Mouse (Mus musculus): ENCODE results near the gene Lzts3. TPM values are rescaled to one million over a fixed set of nuclear protein-coding genes. Genes with fewer than 3 reads are reported as not detected.

The Lzts3 gene
- 10.5 and 11.1 TPM in 2 replicates for polyA plus RNA-seq (2015; fragmentation: Nextera tagmentation; extraction: Ambion mirVana)

DNA sequence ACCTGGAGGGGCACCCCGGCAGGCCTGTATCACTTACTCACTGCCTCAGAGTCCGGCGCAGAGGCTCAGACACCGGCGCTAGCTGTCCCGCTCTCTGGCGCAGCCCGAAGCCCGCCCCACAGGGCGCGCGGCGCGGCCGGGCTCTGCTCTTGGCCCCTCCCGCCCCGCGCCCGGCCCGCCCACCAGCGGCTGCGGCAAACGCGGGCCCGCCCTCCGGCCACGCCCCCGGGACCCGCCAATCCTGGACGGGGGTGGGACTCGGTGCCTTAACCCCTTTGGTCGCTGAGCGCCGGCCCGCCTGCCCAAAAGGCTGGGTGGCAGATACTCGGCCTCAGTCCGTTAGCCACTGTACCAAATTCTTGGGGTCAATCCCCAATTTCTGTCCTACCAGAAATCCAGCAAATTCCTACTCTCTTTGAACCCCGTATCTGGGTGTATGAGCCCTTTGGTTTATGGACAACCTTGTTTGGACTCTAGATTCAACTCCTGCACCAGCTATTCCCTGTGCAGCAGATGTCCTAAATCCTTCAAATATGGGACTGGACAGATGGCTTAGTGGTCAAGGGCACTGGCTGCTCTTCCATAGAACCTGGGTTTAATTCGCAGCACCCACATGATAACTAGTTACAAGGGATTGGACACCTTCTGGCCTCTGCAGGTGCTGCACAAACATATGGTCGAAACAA, at the start of gene Lzts3:
Gene Lzts3, minus strand, starts transcription at position 120 of the 686 bp plus-strand sequence.
- peak within 1 kb of the TSS; percentile 84 for H3K4me2 ChIP-seq
- peaks cover 7% of the 10 kb centered on the region for H3K36me3 ChIP-seq
- peak; percentile 96 for ATAC-seq (ENCODE audit: low FRiP score)
- H3K27me3 ChIP-seq = peaks cover 33% of the 10 kb centered on the region
- peak within 1 kb of the TSS; percentile 84 for H3K27ac ChIP-seq
- H3K4me1 ChIP-seq (replicated peaks) = peaks cover 20% of the 10 kb centered on the region
- H3K9me3 ChIP-seq = no peaks in the 10 kb centered on the region
- 5% methylated on average over 25 of the region's 40 CpGs for WGBS
- H3K4me3 ChIP-seq = peak within 1 kb of the TSS; percentile 71
- H3K9ac ChIP-seq = peak within 1 kb of the TSS; percentile 85

DNA sequence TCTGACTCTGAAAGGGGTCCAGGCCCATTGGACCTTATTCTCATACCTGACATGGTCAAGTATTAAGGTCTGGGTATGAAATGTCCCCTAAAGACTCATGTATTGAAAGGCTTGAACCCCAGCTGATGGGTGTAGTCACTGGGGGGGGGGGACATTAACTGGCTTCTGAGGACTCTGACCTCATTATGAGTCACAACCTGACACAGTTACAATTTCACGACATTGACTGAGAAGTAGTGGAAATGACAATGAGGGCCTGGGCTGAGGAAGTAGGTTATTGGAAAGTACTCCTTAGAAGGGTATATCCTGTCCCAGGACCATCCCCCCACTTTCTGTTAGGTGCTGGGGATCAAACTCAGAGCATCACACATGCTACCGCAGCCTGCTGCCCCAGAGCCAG, 46.4 kb upstream of the Lzts3 start:
- peaks cover 3% of the 10 kb centered on the region; the same call in 1 of the 2 replicates for H3K27me3 ChIP-seq
- no peak overlapping the region for H3K4me2 ChIP-seq
- no peak overlapping the region for H3K27ac ChIP-seq
- ATAC-seq (ENCODE audit: low FRiP score) = no peak
- no peaks in the 10 kb centered on the region for H3K4me1 ChIP-seq (replicated peaks)
- no peaks in the 10 kb centered on the region for H3K9me3 ChIP-seq
- H3K9ac ChIP-seq = no peak overlapping the region
- 89% methylated on average over 2 of the region's 2 CpGs for WGBS
- H3K36me3 ChIP-seq = peaks cover 39% of the 10 kb centered on the region
- H3K4me3 ChIP-seq = no peak overlapping the region

DNA sequence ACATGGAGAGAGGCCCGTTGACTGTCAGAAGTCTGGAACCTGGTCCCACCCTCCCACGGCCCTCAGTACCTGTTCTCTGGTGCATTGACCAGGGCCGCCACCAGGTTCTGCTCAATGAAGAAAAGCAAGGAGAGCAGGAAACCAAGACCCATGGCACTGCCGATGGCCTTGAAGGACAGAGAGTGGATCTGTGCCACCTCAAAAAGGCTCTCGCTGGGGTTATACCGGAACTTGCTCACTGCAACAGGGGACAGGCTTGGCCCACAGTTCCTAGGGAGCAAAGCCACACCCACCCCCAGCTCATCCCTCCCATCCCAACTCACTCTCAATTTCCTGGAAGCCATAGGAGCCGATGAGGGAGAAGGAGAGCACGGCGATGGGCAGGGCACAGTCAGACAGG, 42.8 kb upstream of the Lzts3 start:
- no peak overlapping the region for H3K4me2 ChIP-seq
- H3K27ac ChIP-seq = no peak overlapping the region
- H3K36me3 ChIP-seq = peaks cover 75% of the 10 kb centered on the region
- H3K9ac ChIP-seq = no peak overlapping the region
- no peak for ATAC-seq (ENCODE audit: low FRiP score)
- H3K9me3 ChIP-seq = no peaks in the 10 kb centered on the region
- no peaks in the 10 kb centered on the region for H3K27me3 ChIP-seq
- no peak overlapping the region for H3K4me3 ChIP-seq
- WGBS = 94% methylated on average over 9 of the region's 9 CpGs
- H3K4me1 ChIP-seq (replicated peaks) = no peaks in the 10 kb centered on the region

DNA sequence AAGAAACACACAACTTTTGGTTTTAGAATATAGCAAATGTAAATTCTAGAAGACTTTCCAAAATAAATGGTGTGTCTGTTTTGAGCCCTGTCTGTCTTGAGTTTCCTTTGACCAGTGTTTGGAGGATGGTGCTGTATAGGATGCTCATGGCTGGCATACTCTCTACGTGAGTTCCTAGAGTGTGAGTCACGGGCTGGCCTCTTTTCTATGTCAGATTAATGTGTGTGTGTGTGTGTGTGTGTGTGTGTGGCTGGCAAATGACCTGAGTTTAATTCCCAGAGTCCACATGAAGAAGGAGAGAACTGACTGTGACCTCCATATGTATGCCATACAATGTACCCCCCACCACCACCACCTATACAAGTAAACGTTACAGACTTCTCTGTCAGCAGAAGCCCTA, 38.9 kb upstream of the Lzts3 start:
- 82% methylated on average over 3 of the region's 3 CpGs for WGBS
- Histone ChIP-seq H3K36me3 (peaks cover 100% of the 10 kb centered on the region), H3K9ac (no peak overlapping the region), H3K4me2 (no peak overlapping the region), H3K9me3 (no peaks in the 10 kb centered on the region), H3K4me3 (no peak overlapping the region), H3K27ac (no peak overlapping the region), H3K27me3 (no peaks in the 10 kb centered on the region), H3K4me1 (replicated peaks) (no peaks in the 10 kb centered on the region)
- no peak for ATAC-seq (ENCODE audit: low FRiP score)

DNA sequence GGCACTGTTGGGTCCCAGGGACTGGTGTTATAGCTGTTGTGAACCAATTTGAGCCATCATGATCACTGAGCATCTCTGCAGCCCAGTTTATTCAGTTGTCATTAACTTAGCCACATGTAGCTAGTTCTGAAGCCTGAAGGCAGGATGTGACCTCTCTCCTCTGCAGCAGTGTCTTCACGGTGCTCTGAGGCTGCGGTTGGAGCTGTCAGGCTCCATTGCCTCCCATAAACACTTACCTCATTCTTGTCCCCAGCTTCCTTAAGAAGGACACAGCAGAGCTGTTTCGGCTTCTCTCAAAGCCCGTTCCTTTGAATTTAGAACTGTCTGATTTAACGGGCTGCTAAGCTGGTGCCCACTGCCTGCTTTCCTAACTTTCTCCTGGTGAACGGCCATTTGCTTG, 37.3 kb upstream of the Lzts3 start:
- 93% methylated on average over 6 of the region's 6 CpGs for WGBS
- H3K9me3 ChIP-seq = no peaks in the 10 kb centered on the region
- H3K27ac ChIP-seq = no peak overlapping the region
- H3K4me2 ChIP-seq = no peak overlapping the region
- no peak overlapping the region for H3K9ac ChIP-seq
- no peak overlapping the region for H3K4me3 ChIP-seq
- H3K4me1 ChIP-seq (replicated peaks) = no peaks in the 10 kb centered on the region
- H3K36me3 ChIP-seq = peaks cover 100% of the 10 kb centered on the region
- H3K27me3 ChIP-seq = no peaks in the 10 kb centered on the region
- ATAC-seq (ENCODE audit: low FRiP score) = no peak

DNA sequence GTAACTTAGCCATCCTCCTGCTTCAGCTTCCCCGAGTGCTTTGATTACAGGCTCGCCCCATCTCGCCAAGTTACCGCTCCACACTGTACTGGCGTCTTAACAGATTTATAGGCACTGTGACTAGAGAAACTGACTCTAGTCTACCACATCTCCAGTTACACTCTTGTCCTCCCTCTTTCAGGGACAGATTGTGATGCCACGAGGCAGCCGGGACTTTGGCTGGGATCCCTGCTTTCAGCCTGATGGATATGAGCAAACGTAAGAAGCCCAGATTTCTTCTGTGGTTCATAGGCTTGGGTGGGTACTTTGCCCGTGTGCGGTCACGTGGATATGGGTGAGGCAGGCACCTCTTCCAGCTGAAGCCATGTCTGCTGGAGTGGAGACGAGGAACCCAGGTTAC, 36.6 kb upstream of the Lzts3 start:
- Histone ChIP-seq H3K9me3 (no peaks in the 10 kb centered on the region), H3K27me3 (no peaks in the 10 kb centered on the region), H3K27ac (no peak overlapping the region), H3K9ac (no peak overlapping the region), H3K4me1 (replicated peaks) (no peaks in the 10 kb centered on the region), H3K4me3 (no peak overlapping the region), H3K36me3 (peaks cover 100% of the 10 kb centered on the region), H3K4me2 (no peak overlapping the region)
- WGBS = 96% methylated on average over 12 of the region's 12 CpGs
- ATAC-seq (ENCODE audit: low FRiP score) = no peak

DNA sequence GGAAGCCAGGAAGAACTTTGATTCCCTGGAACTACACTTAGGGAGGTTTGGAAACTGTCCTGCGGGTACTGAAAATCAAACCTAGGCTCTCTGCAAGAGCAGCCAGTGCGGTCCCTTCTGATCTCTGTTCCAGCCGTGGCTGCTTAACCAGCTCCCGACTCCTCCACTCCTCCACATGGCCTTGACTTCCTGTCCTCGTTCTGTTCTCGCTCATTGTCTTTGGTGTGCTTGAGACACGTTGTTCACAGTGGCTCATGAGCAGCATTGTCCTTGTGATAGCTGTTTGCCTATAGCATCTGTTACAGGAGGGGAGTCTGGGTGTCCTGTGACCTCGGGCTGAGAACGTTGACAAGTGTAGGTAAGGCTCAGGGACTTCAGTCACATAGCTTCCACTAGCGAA, 34.6 kb upstream of the Lzts3 start:
- no peak for ATAC-seq (ENCODE audit: low FRiP score)
- Histone ChIP-seq H3K9ac (no peak overlapping the region), H3K9me3 (no peaks in the 10 kb centered on the region), H3K4me1 (replicated peaks) (no peaks in the 10 kb centered on the region), H3K27ac (no peak overlapping the region), H3K4me2 (no peak overlapping the region), H3K27me3 (no peaks in the 10 kb centered on the region), H3K36me3 (peaks cover 98% of the 10 kb centered on the region), H3K4me3 (no peak overlapping the region)
- WGBS = 95% methylated on average over 10 of the region's 10 CpGs

DNA sequence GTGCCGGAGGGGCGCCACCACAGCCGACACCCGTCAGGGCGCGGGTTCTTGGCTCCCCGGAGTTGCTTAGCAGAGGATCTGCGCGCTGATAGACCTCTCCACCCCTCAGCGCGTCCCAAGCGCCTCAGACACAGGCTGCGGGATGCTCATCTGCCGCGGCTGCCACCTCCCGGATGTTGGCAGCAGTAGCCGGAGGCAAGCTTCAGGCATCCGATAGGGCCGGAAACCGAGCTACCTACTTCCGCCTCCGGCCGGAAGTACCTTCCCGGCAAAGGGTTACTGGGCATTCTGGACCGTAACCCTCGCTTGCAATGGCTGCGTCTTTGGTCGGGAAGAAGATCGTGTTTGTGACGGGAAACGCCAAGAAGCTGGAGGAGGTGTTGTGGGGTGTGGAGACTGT, 25.0 kb upstream of the Lzts3 start, which contains the start of gene Itpa:
Gene Itpa, plus strand, starts transcription at position 52 of the 400 bp plus-strand sequence.
- H3K9ac ChIP-seq = peak within 1 kb of the TSS; percentile 82
- peak within 1 kb of the TSS; percentile 73 for H3K4me2 ChIP-seq
- H3K36me3 ChIP-seq = peaks cover 17% of the 10 kb centered on the region
- WGBS = under 1% methylated on average over 31 of the region's 31 CpGs
- no peaks in the 10 kb centered on the region for H3K27me3 ChIP-seq
- peak within 1 kb of the TSS; percentile 94 for H3K27ac ChIP-seq
- ATAC-seq (ENCODE audit: low FRiP score) = peak; percentile 58
- no peaks in the 10 kb centered on the region for H3K9me3 ChIP-seq
- peak within 1 kb of the TSS; percentile 70 for H3K4me3 ChIP-seq
- peaks cover 38% of the 10 kb centered on the region for H3K4me1 ChIP-seq (replicated peaks)

DNA sequence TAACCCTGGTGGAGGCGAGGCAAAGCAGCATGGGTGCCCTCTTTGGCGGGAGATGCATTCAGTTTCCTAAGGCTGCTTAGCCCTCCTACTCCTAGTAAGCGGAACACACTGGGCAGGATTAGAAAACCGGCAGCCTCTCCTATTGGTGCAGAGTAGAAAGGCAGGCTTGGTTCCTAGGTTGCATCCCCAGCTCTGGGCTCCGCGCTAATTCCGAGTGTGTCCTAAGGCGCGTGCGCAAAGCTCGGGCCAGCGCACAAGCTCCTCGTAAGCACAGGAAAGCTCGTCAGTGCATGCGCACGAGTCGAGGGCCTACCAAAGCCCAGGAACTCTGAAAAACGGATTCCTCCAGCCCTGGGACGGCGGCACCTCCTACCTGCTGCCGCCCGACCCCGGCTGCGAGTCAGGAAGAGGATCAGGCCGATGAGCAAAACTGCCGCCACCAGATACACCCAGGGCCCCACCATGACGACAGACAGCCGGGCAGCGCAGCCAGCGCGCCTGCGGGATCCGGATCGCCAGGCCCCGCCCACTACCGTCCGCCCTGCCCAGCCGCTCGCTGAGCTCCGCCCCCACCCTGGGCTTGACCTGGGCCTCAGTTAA, 21.6 kb upstream of the Lzts3 start, which contains the start of gene Ddrgk1:
Gene Ddrgk1, minus strand, starts transcription at position 558 of the 600 bp plus-strand sequence.
- Histone ChIP-seq H3K4me1 (replicated peaks) (peaks cover 42% of the 10 kb centered on the region), H3K27ac (peak within 1 kb of the TSS; percentile 99), H3K27me3 (no peaks in the 10 kb centered on the region), H3K4me2 (peak within 1 kb of the TSS; percentile 76), H3K9ac (peak within 1 kb of the TSS; percentile 85), H3K4me3 (peak within 1 kb of the TSS; percentile 55), H3K36me3 (peaks cover 31% of the 10 kb centered on the region), H3K9me3 (no peaks in the 10 kb centered on the region)
- ATAC-seq (ENCODE audit: low FRiP score) = peak; percentile 96
- WGBS = 0% methylated on average over 40 of the region's 40 CpGs

DNA sequence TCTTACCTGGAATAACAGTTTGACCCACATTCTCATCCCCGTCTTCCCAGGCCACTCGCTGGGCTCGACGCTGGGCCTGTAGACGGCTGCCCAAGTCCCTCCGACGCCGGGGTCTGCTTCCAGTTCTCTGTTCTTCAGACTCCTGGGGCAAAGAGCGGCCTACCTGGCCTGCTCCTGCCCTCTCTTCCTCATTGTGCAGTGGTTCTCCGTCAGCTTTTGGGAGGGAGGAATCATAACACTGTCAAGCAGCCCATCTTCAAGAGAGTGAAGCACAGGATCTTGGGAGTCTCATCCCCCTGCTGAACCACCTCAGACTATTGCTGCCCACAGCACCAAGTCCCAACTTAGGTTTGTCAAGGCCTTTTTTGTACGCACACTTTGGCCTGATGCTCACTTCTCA, 20.7 kb upstream of the Lzts3 start:
- Histone ChIP-seq H3K9me3 (no peaks in the 10 kb centered on the region), H3K27me3 (no peaks in the 10 kb centered on the region), H3K36me3 (peaks cover 40% of the 10 kb centered on the region), H3K27ac (peak overlapping the region; percentile 99), H3K4me3 (peak overlapping the region; percentile 55), H3K9ac (peak overlapping the region; percentile 85), H3K4me2 (peak overlapping the region; percentile 76), H3K4me1 (replicated peaks) (peaks cover 35% of the 10 kb centered on the region)
- ATAC-seq (ENCODE audit: low FRiP score) = no peak
- 92% methylated on average over 11 of the region's 11 CpGs for WGBS

DNA sequence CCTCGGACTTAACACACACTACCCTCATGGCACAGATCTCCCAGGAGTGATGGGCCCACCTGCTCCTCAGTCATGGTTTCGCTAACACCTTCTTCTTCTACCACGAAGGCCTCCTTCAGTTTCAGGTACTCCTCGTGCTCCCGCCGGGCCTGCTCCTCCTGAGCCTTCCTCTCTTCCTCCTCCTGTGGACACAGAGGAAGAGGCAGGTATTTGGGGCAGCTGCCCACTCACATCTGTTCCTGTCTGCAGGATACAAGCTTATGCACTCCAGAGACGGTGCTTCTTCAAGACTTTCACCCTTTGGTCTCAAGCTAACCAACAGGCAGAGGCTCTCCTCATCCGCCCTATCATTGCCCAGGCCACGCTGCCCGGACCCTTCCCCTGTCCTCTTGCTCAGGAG, 15.9 kb upstream of the Lzts3 start:
- H3K4me1 ChIP-seq (replicated peaks) = peaks cover 21% of the 10 kb centered on the region
- no peak overlapping the region for H3K4me3 ChIP-seq
- no peaks in the 10 kb centered on the region for H3K27me3 ChIP-seq
- 96% methylated on average over 10 of the region's 10 CpGs for WGBS
- H3K9me3 ChIP-seq = no peaks in the 10 kb centered on the region
- H3K4me2 ChIP-seq = no peak overlapping the region
- H3K9ac ChIP-seq = no peak overlapping the region
- no peak overlapping the region for H3K27ac ChIP-seq
- no peak for ATAC-seq (ENCODE audit: low FRiP score)
- peaks cover 87% of the 10 kb centered on the region for H3K36me3 ChIP-seq

DNA sequence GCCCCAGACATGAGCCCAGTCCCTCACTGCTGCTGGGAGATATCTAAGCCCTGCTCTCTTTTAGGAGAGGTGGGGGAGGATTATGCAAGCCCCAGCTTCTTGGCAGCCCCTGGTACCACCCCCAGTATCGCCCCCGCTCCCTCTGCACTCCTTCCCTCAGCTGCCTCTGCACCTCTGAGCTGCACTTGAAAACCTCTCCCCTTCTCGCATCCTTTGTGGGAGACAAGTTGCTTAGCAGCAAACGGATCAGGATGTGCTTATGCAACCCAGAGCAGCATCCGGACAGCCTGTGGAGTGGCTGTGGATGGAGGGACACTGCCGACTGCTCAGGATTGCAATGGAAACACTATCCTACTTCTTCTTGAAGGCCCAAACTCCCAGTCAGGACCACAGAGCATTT, 14.9 kb upstream of the Lzts3 start:
- no peaks in the 10 kb centered on the region for H3K27me3 ChIP-seq
- peaks cover 95% of the 10 kb centered on the region for H3K36me3 ChIP-seq
- no peak overlapping the region for H3K4me3 ChIP-seq

DNA sequence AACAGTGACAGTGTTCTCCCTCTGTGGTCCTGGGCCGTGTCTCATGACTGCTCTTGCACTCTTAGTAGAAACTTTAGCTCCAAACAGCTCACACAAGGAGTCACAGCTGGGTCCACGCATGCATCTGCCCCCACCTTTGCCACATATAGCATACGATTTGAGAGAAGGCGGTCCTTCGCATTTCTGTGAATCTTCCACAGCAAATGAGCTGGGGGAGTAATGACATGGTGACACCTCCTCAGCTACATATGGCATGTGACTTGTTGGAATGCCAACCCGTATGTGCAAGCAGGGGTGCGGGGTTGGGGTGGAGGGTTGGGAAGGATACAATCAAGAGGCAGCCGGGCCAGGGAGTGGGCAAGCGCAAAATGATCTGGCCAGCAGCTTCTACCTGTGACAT, 13.9 kb upstream of the Lzts3 start:
- ATAC-seq (ENCODE audit: low FRiP score) = no peak
- Histone ChIP-seq H3K27ac (no peak overlapping the region), H3K9me3 (no peaks in the 10 kb centered on the region), H3K36me3 (peaks cover 92% of the 10 kb centered on the region), H3K4me2 (no peak overlapping the region), H3K27me3 (no peaks in the 10 kb centered on the region), H3K9ac (no peak overlapping the region), H3K4me3 (no peak overlapping the region), H3K4me1 (replicated peaks) (peaks cover under 1% of the 10 kb centered on the region; the same call in 1 of the 2 replicates)
- WGBS = 96% methylated on average over 9 of the region's 9 CpGs

More for the DNA sequence above, 14.9 kb upstream of the Lzts3 start:
- no peak for ATAC-seq (ENCODE audit: low FRiP score)
- Histone ChIP-seq H3K4me1 (replicated peaks) (peaks cover 11% of the 10 kb centered on the region), H3K9ac (no peak overlapping the region), H3K27ac (no peak overlapping the region), H3K9me3 (no peaks in the 10 kb centered on the region), H3K4me2 (no peak overlapping the region)
- WGBS = 91% methylated on average over 6 of the region's 6 CpGs
